Mouse (Mus musculus): ENCODE results near the gene Rassf3.

- TF ChIP-seq EP300 (IDR thresholded peaks at IDR 0.05; ENCODE audit: low read depth) (no peak), CTCF (IDR thresholded peaks at IDR 0.05; ENCODE audit: low read depth) (no peak)
These were observed 21.8 kb upstream of the Rassf3 start for GRCm38 (mm10) chr10:121497968-121498367.
